Mouse (Mus musculus): Measurements from ENCODE around the gene Lin7a.
"Not testable (repeated sequence)": the region's sequence is repeated elsewhere in the genome, so short reads cannot be mapped to it uniquely, and the experiment has no call there.

The Lin7a gene

DNA sequence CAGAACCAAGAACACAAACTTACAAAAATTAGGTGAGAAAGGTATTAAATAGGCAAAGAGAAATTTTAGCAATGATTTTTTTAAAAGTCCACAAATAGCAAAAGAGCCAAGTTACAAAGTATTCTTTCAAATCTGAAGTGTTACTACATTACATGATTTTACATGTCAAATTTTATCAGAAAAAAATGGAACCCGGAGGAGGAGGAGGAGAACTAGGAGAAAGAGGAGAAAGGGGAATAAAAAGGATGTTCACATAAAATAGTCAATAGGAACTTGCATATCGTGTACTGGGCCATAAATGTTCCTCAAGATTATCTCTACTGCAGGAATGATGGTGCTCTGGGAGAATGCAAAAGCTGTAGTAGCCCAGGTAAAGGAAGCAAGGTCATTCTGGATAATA lies 34.4 kb upstream of the Lin7a start:
- in situ Hi-C loops (cut with MboI, MseI) = no loop called here

DNA sequence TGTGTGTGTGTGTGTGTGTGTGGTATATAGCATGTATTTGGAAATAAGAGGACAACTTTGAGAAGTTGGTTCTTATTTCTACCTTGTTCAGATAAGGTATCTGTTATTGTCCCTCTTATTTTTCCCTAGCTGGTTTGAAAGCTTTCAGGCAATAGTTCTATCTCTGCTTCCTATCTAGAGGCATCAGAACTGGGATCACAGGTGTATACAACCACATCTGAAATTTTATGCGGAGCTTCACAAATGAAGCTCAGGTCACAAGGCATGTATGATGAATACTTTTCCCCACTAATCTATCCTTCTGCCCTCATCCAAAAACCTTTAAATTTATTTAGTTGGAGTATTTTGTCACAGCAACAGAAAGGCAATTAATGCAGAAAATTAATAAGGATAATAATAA lies 33.8 kb upstream of the Lin7a start:
- in situ Hi-C loops (cut with MboI, MseI) = no loop called here

DNA sequence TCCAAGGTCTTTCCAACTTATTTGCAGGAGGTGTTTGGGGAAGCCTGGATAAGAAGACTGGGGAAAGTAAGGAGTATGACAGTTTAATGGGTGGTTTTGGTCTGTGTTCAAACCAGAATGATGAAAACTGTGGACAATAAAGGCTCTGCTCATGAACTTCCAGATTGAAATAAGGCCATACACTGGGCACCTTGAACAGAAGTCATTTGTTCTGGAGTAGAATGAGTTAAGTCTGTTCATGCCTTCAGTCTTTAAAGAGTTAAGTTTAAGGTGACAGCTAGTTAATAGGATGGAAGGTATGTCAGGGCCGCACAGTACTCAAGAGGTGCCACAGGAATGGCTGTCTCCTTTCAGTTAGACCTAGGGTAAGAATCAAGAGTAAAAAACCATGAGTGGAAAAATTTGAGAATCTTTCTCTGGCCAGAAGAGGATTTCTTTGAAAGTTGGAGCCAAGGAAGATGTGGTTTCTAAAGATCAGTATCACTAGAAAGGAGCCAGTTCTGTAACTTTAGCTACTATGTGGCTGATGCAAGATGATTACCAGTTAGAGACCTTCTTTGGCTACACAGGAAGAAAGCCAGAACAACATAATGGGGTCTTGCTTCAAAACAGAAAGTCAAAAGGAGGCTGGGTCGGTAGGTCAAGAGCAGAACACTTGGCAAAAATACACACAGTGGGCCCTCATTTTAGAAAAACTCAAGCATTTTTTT lies 33.2 kb upstream of the Lin7a start:
- in situ Hi-C loops (cut with MboI, MseI) = no loop called here

DNA sequence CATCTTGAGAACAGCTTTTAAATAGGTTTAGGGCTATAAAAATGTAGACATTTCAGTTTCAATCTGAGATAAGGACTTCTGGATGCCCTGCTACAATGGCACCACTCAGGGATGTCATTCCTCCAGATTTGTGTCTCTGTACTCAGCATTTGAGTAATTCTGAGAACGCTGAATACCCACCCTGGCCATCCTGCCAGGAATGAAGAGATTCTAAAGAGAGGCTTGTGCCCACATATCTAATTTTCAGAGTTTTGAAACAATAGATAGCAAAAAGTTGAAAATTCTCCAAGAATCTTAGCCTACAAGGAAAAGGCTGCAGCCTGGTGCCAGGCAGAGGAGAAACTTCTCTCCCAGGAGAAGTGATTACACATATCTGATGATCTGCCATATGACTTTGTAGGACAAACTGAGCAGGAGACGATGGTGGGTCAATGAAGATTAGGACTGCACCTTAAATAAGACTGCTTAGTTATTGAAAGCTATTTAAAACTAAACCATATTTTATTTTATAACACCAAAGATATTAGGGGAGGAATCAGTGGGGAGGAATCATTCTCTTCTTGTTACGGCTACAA lies 32.5 kb upstream of the Lin7a start:
- in situ Hi-C loops (cut with MboI, MseI) = no loop called here

DNA sequence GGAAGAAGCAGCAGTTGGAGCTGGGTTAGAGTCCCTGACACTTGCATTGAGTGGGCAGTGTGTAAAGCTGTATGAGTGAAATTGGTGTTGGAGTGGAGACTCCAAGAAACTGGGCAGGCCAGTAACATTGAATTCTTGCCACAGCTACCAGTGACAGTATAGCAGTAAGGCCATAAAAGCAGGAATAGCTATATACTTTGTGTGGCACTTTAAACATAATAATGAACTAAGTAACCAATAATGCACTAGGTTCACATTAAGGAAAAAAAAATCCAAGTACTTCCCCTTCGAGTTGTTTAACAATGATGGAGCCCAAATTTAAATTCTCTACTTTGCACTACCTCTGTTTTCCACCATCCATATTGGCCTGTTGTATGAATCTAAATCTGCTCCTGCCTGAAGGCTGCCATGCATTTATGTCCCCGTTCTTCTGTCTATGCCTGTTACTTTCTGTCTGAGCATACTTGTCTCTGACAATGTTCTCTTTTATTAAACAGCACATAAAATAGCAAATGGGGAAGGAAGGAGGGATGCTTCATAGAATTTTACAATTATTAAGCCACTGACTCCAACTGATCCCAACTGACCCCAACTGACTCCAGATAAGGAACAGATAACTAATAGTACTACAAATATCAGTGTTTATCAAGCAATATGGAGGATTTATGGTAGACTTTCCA lies 31.7 kb upstream of the Lin7a start:
- in situ Hi-C loops (cut with MboI, MseI) = no loop called here

DNA sequence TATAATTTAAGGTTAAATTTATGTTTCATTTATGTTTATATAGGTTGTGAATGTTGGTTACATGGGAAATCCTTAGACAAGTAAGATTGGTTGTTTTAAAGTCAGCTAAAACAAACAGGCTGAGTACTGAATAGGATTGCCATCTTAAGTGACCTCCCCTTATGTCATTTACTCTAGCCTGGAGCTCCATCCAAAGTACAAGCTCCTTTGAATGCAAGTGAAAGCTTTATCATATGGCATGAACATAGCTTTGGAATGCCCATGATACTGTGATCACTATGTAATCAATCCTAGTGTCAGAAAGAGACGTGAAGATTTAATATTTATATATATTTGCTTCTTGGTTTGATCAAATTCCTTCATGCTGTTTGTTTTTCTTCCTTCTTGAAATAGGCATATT lies 31.0 kb upstream of the Lin7a start:
- in situ Hi-C loops (cut with MboI, MseI) = no loop called here

DNA sequence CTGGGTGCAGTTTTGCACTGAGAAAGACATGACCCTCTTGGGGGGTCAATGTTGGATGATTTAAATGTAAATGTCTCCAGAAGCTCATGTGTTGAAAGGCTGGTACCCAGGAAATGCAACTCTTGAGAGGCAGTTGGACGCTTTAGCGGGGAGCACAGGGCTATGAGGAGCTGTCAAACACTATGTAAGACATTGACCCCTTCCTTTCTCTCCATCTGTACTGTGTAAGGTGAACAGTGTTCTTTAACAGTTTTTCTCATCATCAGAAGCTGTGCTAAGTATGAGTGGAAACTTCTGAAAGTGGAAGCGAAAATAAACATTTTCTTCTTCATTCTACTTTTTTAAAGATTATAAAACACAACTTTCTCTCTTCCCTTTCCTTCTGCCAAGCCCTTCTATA lies 30.5 kb upstream of the Lin7a start:
- in situ Hi-C loops (cut with MboI, MseI) = no loop called here

DNA sequence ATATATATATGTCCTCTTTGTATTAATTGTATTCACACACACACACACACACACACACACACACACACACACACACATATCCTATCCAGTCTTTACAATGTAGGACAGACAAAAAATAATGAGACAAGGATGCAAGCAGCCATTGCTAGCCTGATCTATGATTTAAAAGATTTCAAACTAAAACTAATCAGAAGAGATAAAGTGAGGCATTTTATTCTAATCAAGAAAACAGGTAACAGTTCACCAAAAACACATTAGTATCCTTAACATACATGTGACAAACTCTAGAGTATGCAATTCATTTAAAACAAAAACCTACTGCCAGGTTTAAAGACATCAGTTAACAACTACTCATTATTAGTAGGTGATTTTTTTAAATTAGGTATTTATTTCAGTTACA lies 30.1 kb upstream of the Lin7a start:
- in situ Hi-C loops (cut with MboI, MseI) = no loop called here

DNA sequence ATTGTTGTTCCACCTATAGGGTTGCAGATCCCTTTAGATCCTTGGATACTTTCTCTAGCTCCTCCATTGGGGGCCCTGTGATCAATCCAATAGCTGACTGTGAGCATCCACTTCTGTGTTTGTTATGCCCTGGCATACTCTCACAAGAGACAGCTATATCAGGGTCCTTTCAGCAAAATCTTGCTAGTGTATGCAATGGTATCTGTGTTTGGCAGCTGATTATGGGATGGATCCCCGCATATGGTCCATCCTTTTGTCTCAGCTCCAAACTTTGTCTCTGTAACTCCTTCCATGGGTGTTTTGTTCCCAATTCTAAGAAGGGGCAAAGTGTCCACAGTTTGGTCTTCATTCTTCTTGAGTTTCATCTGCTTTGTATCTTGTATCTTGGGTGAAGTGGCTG lies 29.5 kb upstream of the Lin7a start:
- in situ Hi-C loops (cut with MboI, MseI) = not testable (repeated sequence)

DNA sequence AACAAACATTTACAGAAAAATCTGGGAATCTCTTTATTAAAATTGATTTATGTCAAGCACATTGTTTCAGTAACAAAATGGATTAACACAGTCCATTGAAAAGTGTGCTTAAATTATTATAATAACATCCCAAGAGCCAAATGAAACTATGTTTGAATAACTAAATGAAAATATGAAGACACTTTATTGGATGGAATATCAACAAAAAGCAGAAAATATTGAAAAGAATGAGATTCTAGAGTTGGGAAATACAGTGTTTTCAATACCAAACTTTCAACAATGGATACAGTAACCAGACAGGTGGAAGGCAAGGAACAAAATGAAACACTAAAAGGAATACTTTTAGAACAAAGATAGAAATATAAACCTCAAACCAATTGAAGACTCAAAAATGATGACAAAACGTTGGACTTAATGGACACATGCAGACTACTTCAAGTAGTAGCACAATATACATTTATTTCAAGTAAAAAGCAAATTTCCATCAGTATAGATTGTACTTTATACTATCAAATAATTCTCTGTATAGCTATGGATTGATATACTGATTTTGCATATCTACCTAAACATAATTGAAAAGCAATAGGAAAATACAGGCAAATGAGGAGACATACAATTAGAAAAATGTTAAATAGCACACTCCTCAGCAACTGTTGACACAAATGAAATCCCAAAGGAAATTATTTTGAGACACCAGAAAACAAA lies 28.6 kb upstream of the Lin7a start:
- in situ Hi-C loops (cut with MboI, MseI) = no loop called here

DNA sequence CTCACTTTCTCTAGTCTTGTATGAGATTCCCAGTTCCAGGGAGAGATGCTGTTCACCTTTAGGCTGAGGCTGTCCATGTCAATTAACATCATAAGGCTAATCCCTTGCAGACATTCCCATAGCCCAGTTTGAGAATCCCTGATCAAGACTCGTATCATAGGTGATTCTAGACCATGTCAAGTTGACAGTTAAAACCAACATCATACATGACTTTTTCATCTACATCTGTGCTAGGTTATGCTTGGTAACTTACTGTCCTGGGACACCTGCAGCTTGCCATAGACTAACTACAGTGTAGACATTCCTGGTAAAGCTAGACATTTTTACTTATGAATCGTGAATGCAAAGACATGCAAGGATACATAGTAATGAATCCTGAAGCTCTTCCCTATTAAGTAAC lies 27.3 kb upstream of the Lin7a start:
- in situ Hi-C loops (cut with MboI, MseI) = no loop called here

DNA sequence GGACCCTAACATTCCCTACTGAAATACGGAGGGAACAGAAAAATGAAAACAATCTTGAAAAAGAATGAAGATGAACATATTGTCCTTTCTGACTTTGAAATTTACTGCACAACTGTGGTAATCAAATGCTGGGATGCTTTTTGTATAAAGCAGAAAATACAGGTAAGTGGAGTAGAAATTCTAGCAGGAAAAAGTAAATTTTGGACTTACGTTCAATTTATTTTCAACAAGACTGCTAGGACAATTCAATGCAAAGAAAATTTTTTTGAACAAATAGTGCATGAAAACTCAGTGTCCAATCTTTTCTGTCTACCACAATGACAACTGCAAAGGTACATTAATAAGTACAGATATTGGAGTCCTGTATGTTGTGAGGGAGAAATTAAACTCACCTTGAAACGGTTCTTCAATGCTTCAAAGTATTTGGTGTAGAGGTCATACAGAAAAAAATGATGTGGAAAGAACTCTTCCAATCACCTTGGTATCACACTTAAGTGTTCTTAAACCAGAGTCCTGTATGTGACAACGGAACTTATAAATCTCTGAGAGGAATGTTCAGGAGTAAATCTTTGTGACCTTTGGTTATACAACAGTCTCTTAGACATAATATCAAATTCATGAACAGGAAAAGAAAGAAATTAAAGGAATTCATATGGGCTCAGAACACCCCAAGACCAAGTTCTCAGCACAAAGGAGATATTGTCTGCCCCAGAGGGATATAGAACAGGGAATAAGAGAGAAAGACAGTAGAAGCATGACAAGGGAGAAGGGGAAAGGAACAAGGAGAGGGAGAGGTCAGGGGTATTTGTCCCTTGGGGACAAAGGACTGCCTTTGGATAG lies 26.6 kb upstream of the Lin7a start:
- in situ Hi-C loops (cut with MboI, MseI) = no loop called here

DNA sequence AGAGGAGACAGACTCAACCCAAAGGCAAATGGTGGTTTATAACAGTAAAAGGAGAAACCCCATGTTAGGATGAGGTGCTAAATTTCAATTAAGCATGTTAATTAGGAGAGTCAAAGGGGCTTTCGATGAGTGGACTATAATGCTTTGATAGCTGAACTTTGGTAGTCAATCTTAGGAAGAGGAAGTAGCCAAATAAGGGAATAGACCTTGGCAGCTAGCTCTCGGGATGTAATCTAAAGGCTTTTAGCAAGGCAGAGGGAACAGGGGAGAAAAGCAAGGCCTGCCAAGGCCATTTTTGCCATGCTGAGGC lies 26.0 kb upstream of the Lin7a start:
- in situ Hi-C loops (cut with MboI, MseI) = no loop called here

DNA sequence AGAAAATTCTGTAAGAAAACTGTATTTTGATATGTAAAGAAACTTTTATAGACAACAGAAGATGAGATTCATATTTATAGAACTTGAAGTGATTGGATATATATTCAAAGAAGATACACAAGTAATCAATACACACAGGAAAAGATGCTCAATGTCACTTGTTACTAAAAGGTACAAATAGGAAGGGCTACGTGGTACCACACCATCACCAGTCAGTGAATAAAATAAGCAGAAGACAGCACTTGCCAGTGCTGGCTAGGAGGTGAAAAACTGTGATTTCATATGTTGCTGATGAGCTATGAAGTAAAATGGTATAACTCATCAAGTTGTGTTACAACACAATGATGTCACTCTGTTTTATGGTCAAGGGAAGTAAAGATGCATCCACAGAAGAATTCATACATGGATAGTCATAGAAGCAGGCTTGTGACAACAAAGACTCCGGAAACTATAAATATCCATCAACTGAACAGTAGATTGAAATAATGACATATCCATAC lies 25.5 kb upstream of the Lin7a start:
- in situ Hi-C loops (cut with MboI, MseI) = no loop called here

DNA sequence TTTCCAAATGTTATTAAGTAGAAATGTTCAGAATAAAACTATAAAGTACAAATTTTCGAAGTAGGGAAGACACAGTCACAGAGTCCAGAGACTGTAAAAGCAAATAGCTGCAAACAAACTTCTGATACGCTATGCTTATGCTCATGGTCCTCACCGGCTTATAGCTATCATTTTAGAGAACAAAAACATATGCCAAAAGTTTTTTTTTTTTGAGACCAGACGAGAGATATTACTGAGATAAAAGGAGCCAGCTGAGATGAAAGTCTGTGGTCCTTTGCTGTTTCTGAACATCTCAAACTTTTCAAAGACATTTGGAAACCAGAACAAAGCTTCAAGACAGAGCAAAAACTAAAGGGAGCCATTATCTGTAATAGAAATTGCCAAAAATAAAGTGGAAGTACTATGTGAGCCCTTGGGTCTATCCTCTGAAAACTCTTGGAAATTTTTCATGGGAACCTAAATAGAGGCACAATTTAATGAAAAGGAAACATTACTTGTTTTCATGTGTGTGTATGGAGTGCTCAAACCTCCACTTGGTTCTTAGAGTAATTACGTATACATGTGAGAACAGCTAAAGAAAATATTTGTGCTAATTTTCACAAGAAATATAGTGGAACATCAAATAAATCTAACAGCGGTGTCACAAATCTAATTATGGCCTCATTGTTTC lies 24.4 kb upstream of the Lin7a start:
- in situ Hi-C loops (cut with MboI, MseI) = no loop called here

DNA sequence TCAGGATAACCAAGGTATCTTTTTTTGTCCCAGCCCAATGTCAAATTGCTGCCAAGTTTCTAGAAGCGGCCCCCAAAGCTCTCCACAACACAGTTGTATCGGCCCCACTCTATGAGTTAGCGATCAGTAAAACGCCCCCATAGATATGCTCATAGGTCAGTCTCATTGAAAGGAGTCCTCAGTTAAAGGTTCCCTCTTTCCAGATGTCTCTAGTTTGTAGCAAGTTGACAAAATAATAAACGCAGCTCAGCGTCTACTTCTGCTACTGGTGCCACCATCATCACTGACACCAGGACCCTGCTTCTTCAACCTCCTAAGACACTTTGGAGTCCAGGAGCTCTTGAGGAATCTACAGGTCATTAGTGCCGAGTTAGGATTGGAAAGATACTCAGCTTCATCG lies 23.0 kb upstream of the Lin7a start:
- in situ Hi-C loops (cut with MboI, MseI) = no loop called here

DNA sequence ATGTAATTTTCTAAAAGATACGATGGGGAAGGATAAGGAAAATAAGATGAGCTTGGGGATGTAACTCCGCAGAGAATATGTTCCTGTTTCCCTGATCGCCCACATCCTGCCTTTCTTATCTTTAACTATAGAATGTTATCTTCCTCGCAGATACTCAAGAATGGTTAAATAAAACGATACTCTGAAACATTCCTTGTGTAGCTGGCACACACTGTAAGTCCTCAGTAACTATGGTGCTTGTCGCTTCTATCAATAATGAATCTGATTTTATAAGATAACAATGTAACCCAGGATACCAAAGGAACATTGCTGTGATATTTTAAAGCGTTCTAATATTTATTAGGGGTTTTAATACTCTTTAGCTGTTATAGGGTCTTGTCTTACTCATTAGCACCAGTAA lies 22.4 kb upstream of the Lin7a start:
- in situ Hi-C loops (cut with MboI, MseI) = no loop called here

DNA sequence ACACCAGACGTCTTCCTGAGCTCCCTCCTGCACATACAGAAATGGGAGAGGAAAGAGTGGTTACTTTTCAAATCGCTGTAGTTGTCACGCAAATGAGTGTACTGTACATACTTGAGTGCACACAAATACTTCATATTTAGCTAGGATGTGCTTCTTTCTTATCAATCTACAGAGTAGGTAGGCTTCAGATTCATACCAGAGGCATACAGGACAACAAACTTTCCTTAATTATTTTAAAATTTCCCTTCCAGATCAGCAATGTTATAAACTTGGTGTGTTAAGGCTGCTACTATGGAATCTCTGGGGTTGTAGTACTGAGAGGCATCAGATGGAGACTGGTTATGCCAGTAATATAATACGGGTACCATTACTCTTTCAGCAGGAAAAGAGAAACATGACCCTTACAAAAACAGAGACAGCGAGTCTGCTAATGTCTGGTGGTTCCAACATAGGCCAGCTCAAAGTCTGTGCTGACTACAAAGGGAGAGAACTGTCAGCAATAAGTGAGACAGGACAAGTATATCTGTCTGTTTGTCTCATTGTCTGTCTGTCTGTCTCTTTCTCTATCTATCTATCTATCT lies 21.8 kb upstream of the Lin7a start:
- in situ Hi-C loops (cut with MboI, MseI) = no loop called here

DNA sequence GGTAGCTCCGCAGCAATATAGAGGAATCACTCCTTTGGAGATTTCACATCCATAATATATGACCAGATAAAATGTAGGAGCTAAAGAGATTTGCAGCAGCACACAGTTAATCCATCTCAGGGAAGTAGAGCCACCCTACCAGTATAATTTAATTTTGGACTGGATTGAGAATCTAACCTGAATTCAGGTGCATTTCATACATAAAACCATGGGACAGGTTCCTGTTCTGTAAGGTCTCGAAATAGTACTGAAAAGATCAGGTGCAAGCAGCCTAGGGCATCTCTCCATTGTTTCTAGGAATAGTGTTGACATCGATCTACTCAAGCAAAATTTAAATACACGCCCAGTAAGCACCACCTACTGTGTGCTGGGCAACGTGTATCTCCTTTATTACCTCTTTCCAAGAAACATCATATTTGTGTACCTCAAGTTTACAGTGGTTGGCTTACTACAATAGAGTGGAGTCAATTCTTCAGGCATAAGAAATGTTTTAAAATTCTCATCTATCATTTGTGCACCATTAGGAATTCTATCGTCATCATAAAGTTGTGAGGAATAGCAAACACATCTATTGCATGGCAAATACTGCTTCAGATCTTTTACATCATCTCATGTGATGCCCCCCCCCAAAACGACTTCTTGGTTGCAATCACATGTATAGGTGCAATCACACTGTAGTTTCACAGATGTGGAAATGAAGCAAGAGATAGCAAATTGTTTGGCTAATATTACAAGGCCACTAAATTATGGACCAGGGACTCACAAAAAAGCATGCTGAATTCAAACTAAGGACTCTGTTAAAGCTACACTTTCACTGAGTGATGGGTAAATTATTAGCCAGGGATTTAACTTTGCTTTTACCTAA lies 20.9 kb upstream of the Lin7a start:
- in situ Hi-C loops (cut with MboI, MseI) = no loop called here

DNA sequence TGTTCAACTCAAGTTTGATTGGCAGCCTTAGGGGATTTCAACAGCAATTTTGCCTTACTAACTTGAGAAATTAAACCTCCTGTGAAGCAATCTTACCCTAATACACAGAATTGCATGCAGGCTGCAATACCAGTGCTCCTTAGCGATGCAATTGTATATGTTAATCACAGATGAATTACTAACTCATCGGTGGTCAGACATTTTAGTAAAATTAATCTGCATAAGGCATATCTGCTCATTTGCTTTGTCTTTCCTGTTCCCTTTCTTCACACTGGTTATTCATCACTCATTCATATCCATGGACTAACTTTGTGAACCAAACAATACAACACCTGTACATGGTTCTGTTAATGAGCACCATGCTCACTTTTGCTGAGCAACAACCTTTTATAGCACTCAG lies 20.2 kb upstream of the Lin7a start:
- in situ Hi-C loops (cut with MboI, MseI) = no loop called here

All from T-helper 2 cell (primary cell).